Mouse (Mus musculus): Measurements from ENCODE around the gene Slc24a3. TPM values are rescaled to one million over a fixed set of nuclear protein-coding genes. Genes with fewer than 3 reads are reported as not detected.

Slc24a3 gene
- polyA plus RNA-seq, 1 experiment from 2014 or later, result 3.8 TPM

- H3K36me3 ChIP-seq (ENCODE audit: control insufficient read depth, insufficient read depth, low read length), result no peaks in the 10 kb centered on the region
- no peak overlapping the region for H3K27ac ChIP-seq (replicated peaks in 1 of 2; ENCODE audit: control insufficient read depth in 1 of 2, insufficient read depth in 1 of 2, low read depth in 2 of 2, low read length in 2 of 2)
- H3K27me3 ChIP-seq (ENCODE audit: control insufficient read depth, insufficient read depth, low read length), result 0 out of 2 replicates have a peak, but pooled peaks cover under 1% of the 10 kb centered on the region
- H3K4me2 ChIP-seq (ENCODE audit: low read length), result no peak overlapping the region
- H3K9me3 ChIP-seq (ENCODE audit: control insufficient read depth, low read length), result no peaks in the 10 kb centered on the region
- WGBS, result 92% methylated on average over 4 of the region's 4 CpGs
- no peak overlapping the region for H3K4me3 ChIP-seq (ENCODE audit: control insufficient read depth in 1 of 2, insufficient read depth in 1 of 2, low read depth in 1 of 2, low read length in 2 of 2)
- no peak overlapping the region for H3K9ac ChIP-seq (ENCODE audit: low read length)
- ATAC-seq (ENCODE audit: insufficient number of reproducible peaks, insufficient read depth, low FRiP score, low read depth), result no peak
- no peaks in the 10 kb centered on the region for H3K4me1 ChIP-seq (ENCODE audit: control insufficient read depth in 2 of 2, insufficient read depth in 2 of 2, low read length in 2 of 2)
Measured at GRCm38 (mm10) chr2:145523381-145523780, 355.8 kb downstream of the Slc24a3 start.

GRCm38 (mm10) chr2:145527151-145527550 is 359.6 kb downstream of the Slc24a3 start:
- H3K4me3 ChIP-seq (ENCODE audit: control insufficient read depth in 1 of 2, insufficient read depth in 1 of 2, low read depth in 1 of 2, low read length in 2 of 2), result no peak overlapping the region
- no peaks in the 10 kb centered on the region for H3K36me3 ChIP-seq (ENCODE audit: control insufficient read depth, insufficient read depth, low read length)
- H3K4me2 ChIP-seq (ENCODE audit: low read length), result no peak overlapping the region
- no peaks in the 10 kb centered on the region for H3K27me3 ChIP-seq (ENCODE audit: control insufficient read depth, insufficient read depth, low read length)
- no peak overlapping the region for H3K9ac ChIP-seq (ENCODE audit: low read length)
- WGBS, result 85% methylated on average over 1 of the region's 1 CpGs
- no peak overlapping the region for H3K27ac ChIP-seq (replicated peaks in 1 of 2; ENCODE audit: control insufficient read depth in 1 of 2, insufficient read depth in 1 of 2, low read depth in 2 of 2, low read length in 2 of 2)
- no peaks in the 10 kb centered on the region for H3K9me3 ChIP-seq (ENCODE audit: control insufficient read depth, low read length)
- no peaks in the 10 kb centered on the region for H3K4me1 ChIP-seq (ENCODE audit: control insufficient read depth in 2 of 2, insufficient read depth in 2 of 2, low read length in 2 of 2)
- ATAC-seq (ENCODE audit: insufficient number of reproducible peaks, insufficient read depth, low FRiP score, low read depth), result no peak; the same call in 1 of the 2 replicates

DNA sequence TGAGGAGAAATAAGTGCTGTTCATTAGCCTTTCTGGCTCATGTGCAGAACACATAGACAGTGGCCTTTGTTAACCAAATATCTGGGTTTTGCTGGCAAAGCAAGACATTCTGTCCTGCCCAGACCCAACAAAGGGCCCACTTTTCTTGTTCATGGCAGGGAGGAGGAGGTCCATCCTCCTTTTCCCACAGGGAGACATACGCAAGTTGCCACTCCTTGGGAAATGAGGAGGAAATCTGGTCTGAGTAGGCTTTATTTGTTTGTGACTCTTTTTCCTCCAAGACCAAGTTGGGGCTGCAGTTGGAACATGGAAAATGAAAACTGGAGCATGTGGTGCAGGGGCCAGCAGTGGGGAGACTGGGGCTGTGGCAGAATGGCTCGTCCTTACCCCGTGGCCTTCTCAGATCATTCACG is 363.4 kb downstream of the Slc24a3 start:
- H3K4me3 ChIP-seq (ENCODE audit: control insufficient read depth in 1 of 2, insufficient read depth in 1 of 2, low read depth in 1 of 2, low read length in 2 of 2), result no peak overlapping the region
- no peaks in the 10 kb centered on the region for H3K27me3 ChIP-seq (ENCODE audit: control insufficient read depth, insufficient read depth, low read length)
- H3K9ac ChIP-seq (ENCODE audit: low read length), result no peak overlapping the region
- no peak overlapping the region for H3K27ac ChIP-seq (replicated peaks in 1 of 2; ENCODE audit: control insufficient read depth in 1 of 2, insufficient read depth in 1 of 2, low read depth in 2 of 2, low read length in 2 of 2)
- peaks cover 0 to 4% of the 10 kb centered on the region in 2 experiments; a peak in 2 of 4 replicates for H3K4me1 ChIP-seq (ENCODE audit: control insufficient read depth in 2 of 2, insufficient read depth in 2 of 2, low read length in 2 of 2)
- no peak for ATAC-seq (ENCODE audit: insufficient number of reproducible peaks, insufficient read depth, low FRiP score, low read depth)
- no peaks in the 10 kb centered on the region for H3K36me3 ChIP-seq (ENCODE audit: control insufficient read depth, insufficient read depth, low read length)
- 86% methylated on average over 4 of the region's 4 CpGs for WGBS
- H3K4me2 ChIP-seq (ENCODE audit: low read length), result no peak overlapping the region
- no peaks in the 10 kb centered on the region for H3K9me3 ChIP-seq (ENCODE audit: control insufficient read depth, low read length)

DNA sequence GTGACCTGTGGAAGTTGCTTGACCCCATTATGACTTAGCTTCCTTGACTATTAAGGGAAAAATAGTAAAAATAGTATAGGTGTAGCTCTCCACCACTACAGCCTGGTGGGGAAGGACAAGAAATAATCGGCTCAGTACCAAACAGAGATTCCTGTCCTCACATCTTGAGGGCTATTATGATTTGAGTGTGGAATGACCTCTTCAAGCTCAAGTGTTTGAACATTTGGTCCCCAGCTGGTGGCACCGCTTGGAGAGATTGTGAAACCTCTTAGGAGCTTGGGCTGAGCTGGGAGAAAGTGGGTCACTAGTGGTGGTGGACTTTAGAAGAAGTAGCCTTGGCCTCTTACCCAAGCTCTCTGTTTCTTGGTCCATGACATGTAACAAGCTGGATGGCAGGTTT is 365.5 kb downstream of the Slc24a3 start:
- Histone ChIP-seq H3K9ac (ENCODE audit: low read length) (no peak overlapping the region), H3K4me2 (ENCODE audit: low read length) (no peak overlapping the region), H3K9me3 (ENCODE audit: control insufficient read depth, low read length) (no peaks in the 10 kb centered on the region), H3K4me1 (ENCODE audit: control insufficient read depth in 2 of 2, insufficient read depth in 2 of 2, low read length in 2 of 2) (peaks cover 0 to 4% of the 10 kb centered on the region in 2 experiments; a peak in 2 of 4 replicates), H3K4me3 (ENCODE audit: control insufficient read depth in 1 of 2, insufficient read depth in 1 of 2, low read depth in 1 of 2, low read length in 2 of 2) (no peak overlapping the region), H3K36me3 (ENCODE audit: control insufficient read depth, insufficient read depth, low read length) (no peaks in the 10 kb centered on the region), H3K27ac (replicated peaks in 1 of 2; ENCODE audit: control insufficient read depth in 1 of 2, insufficient read depth in 1 of 2, low read depth in 2 of 2, low read length in 2 of 2) (no peak overlapping the region), H3K27me3 (ENCODE audit: control insufficient read depth, insufficient read depth, low read length) (no peaks in the 10 kb centered on the region)
- 36% methylated on average over 2 of the region's 2 CpGs for WGBS
- no peak for ATAC-seq (ENCODE audit: insufficient number of reproducible peaks, insufficient read depth, low FRiP score, low read depth)

DNA sequence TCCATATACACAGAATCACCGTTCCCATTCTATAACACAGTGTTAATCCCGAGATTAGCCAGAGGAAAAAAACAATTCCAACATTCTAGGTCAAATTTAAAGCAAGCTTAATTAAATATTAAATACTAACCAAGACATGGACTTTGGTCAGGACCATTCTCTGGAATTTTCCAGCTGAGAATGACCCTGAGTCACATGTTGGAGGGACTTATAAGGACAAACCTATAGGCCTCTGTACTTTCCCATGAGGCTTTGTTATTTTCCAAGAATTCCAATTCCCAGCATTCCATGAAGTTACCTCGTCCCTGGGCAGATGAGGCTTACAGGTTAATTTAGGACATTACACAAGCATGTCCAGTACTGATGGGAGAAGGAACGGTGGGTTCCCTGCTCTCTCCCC is 367.8 kb downstream of the Slc24a3 start:
- H3K4me3 ChIP-seq (ENCODE audit: control insufficient read depth in 1 of 2, insufficient read depth in 1 of 2, low read depth in 1 of 2, low read length in 2 of 2), result no peak overlapping the region
- no peak overlapping the region for H3K9ac ChIP-seq (ENCODE audit: low read length)
- H3K9me3 ChIP-seq (ENCODE audit: control insufficient read depth, low read length), result no peaks in the 10 kb centered on the region
- H3K4me1 ChIP-seq (ENCODE audit: control insufficient read depth in 2 of 2, insufficient read depth in 2 of 2, low read length in 2 of 2), result peaks cover 0 to 4% of the 10 kb centered on the region in 2 experiments; a peak in 2 of 4 replicates
- no peaks in the 10 kb centered on the region for H3K27me3 ChIP-seq (ENCODE audit: control insufficient read depth, insufficient read depth, low read length)
- H3K36me3 ChIP-seq (ENCODE audit: control insufficient read depth, insufficient read depth, low read length), result no peaks in the 10 kb centered on the region
- no peak for ATAC-seq (ENCODE audit: insufficient number of reproducible peaks, insufficient read depth, low FRiP score, low read depth)
- H3K4me2 ChIP-seq (ENCODE audit: low read length), result no peak overlapping the region
- WGBS, result 80% methylated on average over 4 of the region's 4 CpGs
- H3K27ac ChIP-seq (replicated peaks in 1 of 2; ENCODE audit: control insufficient read depth in 1 of 2, insufficient read depth in 1 of 2, low read depth in 2 of 2, low read length in 2 of 2), result no peak overlapping the region

GRCm38 (mm10) chr2:145535774-145536173 is 368.2 kb downstream of the Slc24a3 start:
- ATAC-seq (ENCODE audit: insufficient number of reproducible peaks, insufficient read depth, low FRiP score, low read depth), result no peak
- no peak overlapping the region for H3K9ac ChIP-seq (ENCODE audit: low read length)
- no peaks in the 10 kb centered on the region for H3K27me3 ChIP-seq (ENCODE audit: control insufficient read depth, insufficient read depth, low read length)

GRCm38 (mm10) chr2:145536986-145537385 is 369.4 kb downstream of the Slc24a3 start:
- ATAC-seq (ENCODE audit: insufficient number of reproducible peaks, insufficient read depth, low FRiP score, low read depth), result no peak
- H3K36me3 ChIP-seq (ENCODE audit: control insufficient read depth, insufficient read depth, low read length), result no peaks in the 10 kb centered on the region
- no peak overlapping the region for H3K4me3 ChIP-seq (ENCODE audit: control insufficient read depth in 1 of 2, insufficient read depth in 1 of 2, low read depth in 1 of 2, low read length in 2 of 2)

More at GRCm38 (mm10) chr2:145535774-145536173, 368.2 kb downstream of the Slc24a3 start:
- no peak overlapping the region for H3K27ac ChIP-seq (replicated peaks in 1 of 2; ENCODE audit: control insufficient read depth in 1 of 2, insufficient read depth in 1 of 2, low read depth in 2 of 2, low read length in 2 of 2)
- 82% methylated on average over 4 of the region's 4 CpGs for WGBS
- no peaks in the 10 kb centered on the region for H3K36me3 ChIP-seq (ENCODE audit: control insufficient read depth, insufficient read depth, low read length)
- peaks cover 0 to 4% of the 10 kb centered on the region in 2 experiments; a peak in 2 of 4 replicates for H3K4me1 ChIP-seq (ENCODE audit: control insufficient read depth in 2 of 2, insufficient read depth in 2 of 2, low read length in 2 of 2)
- H3K4me2 ChIP-seq (ENCODE audit: low read length), result no peak overlapping the region
- H3K9me3 ChIP-seq (ENCODE audit: control insufficient read depth, low read length), result no peaks in the 10 kb centered on the region
- H3K4me3 ChIP-seq (ENCODE audit: control insufficient read depth in 1 of 2, insufficient read depth in 1 of 2, low read depth in 1 of 2, low read length in 2 of 2), result no peak overlapping the region

DNA sequence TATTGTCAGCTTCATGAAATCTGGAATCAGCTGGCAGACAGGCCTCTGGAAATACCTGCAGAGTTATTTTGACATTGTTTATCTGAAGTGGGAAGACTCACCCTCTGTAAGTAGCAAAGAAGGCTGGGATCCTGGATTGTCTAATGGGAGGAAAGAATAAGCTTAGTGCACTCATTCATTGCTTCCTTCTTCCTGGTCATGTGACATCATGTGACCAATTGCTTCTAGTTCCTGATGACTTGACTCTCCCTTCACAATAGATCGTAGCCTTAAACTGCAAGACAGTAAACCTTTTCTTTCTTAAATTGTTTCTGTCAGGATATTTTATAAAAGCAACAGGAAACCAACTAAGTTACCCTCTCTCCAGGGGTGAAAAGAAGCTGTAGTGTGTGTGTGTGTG is 374.1 kb downstream of the Slc24a3 start:
- Histone ChIP-seq H3K4me3 (ENCODE audit: control insufficient read depth in 1 of 2, insufficient read depth in 1 of 2, low read depth in 1 of 2, low read length in 2 of 2) (no peak overlapping the region), H3K4me1 (ENCODE audit: control insufficient read depth in 2 of 2, insufficient read depth in 2 of 2, low read length in 2 of 2) (no peaks in the 10 kb centered on the region), H3K36me3 (ENCODE audit: control insufficient read depth, insufficient read depth, low read length) (no peaks in the 10 kb centered on the region), H3K9me3 (ENCODE audit: control insufficient read depth, low read length) (no peaks in the 10 kb centered on the region), H3K27me3 (ENCODE audit: control insufficient read depth, insufficient read depth, low read length) (no peaks in the 10 kb centered on the region), H3K27ac (replicated peaks in 1 of 2; ENCODE audit: control insufficient read depth in 1 of 2, insufficient read depth in 1 of 2, low read depth in 2 of 2, low read length in 2 of 2) (no peak overlapping the region), H3K9ac (ENCODE audit: low read length) (no peak overlapping the region), H3K4me2 (ENCODE audit: low read length) (no peak overlapping the region)
- 89% methylated on average over 1 of the region's 1 CpGs for WGBS
- no peak for ATAC-seq (ENCODE audit: insufficient number of reproducible peaks, insufficient read depth, low FRiP score, low read depth)

More at GRCm38 (mm10) chr2:145536986-145537385, 369.4 kb downstream of the Slc24a3 start:
- H3K9ac ChIP-seq (ENCODE audit: low read length), result no peak overlapping the region
- no peak overlapping the region for H3K4me2 ChIP-seq (ENCODE audit: low read length)
- H3K9me3 ChIP-seq (ENCODE audit: control insufficient read depth, low read length), result no peaks in the 10 kb centered on the region
- WGBS, result 39% methylated on average over 4 of the region's 4 CpGs
- no peaks in the 10 kb centered on the region for H3K27me3 ChIP-seq (ENCODE audit: control insufficient read depth, insufficient read depth, low read length)
- H3K4me1 ChIP-seq (ENCODE audit: control insufficient read depth in 2 of 2, insufficient read depth in 2 of 2, low read length in 2 of 2), result peaks cover 0 to 4% of the 10 kb centered on the region in 2 experiments; a peak in 2 of 4 replicates
- no peak overlapping the region for H3K27ac ChIP-seq (replicated peaks in 1 of 2; ENCODE audit: control insufficient read depth in 1 of 2, insufficient read depth in 1 of 2, low read depth in 2 of 2, low read length in 2 of 2)

All from heart, embryonic 14.5 days (tissue).